Mouse (Mus musculus) liver, embryonic 16.5 days (tissue): ENCODE data around the gene Pknox2. TPM values are rescaled to one million over a fixed set of nuclear protein-coding genes. Genes with fewer than 3 reads are reported as not detected.

Source experiments
- ATAC-seq: fragments of 200-750 bp; cut with Nextera tagmentation; 2 replicates; pipeline ENCODE4 v1.8.0; 2017; ENCODE audit warnings: low read depth, mild to moderate bottlenecking, moderate number of reproducible peaks, moderate library complexity
- H3K27ac ChIP-seq: fragments of 300-500 bp; sonication (generic); 2 replicates; pipeline ENCODE4 v1.5.1; 2014; ENCODE audit warnings: mild to moderate bottlenecking, low read length
- H3K27me3 ChIP-seq: fragments of 300-500 bp; sonication (generic); 2 replicates; pipeline ENCODE4 v1.6.1; 2014; ENCODE audit warnings: low read depth, low read length, mixed read lengths; ENCODE audit not compliant: control insufficient read depth, insufficient read depth
- H3K36me3 ChIP-seq: fragments of 300-500 bp; sonication (generic); 2 replicates; pipeline ENCODE4 v1.6.1; 2014; ENCODE audit warnings: mild to moderate bottlenecking; ENCODE audit not compliant: control insufficient read depth, insufficient read depth
- H3K4me1 ChIP-seq: fragments of 300-500 bp; sonication (generic); 2 replicates; pipeline ENCODE4 v1.6.1; 2014; ENCODE audit warnings: low read depth, low read length, mixed read lengths; ENCODE audit not compliant: control insufficient read depth
- H3K4me2 ChIP-seq: fragments of 300-500 bp; sonication (generic); 2 replicates; pipeline ENCODE4 v1.6.1; 2014; ENCODE audit warnings: low read depth, low read length, mixed read lengths
- H3K4me3 ChIP-seq: fragments of 300-500 bp; sonication (generic); 2 replicates; pipeline ENCODE4 v1.5.1; 2014; ENCODE audit warnings: low read depth, mild to moderate bottlenecking, low read length
- H3K9ac ChIP-seq: fragments of 300-500 bp; sonication (generic); 2 replicates; pipeline ENCODE4 v1.6.1; 2014; ENCODE audit warnings: low read depth, low read length
- H3K9me3 ChIP-seq: fragments of 300-500 bp; sonication (generic); replicated peaks from 2 replicates; pipeline ENCODE4 v1.6.1; 2016; ENCODE audit warnings: low read length; ENCODE audit not compliant: control insufficient read depth
- WGBS: fragments of 180-500 bp; shearing (Covaris S2); extraction: QIAGEN DNeasy Blood & Tissue Kit; methylation state at CpG from one replicate; pipeline ENCODE4 v1.1.7; 2014; ENCODE audit not compliant: insufficient replicate concordance; 5-methylcytosine and 5-hydroxymethylcytosine counted together
- polyA plus RNA-seq: library from polyadenylated mRNA; unstranded; fragments of >200 nt; fragmentation: Nextera tagmentation; extraction: Ambion mirVana; gene quantifications from 2 replicates; pipeline ENCODE4 v1.2.1, GENCODE M21; 2015

The Pknox2 gene
- polyA plus RNA-seq, 1 experiment from 2014 or later, result 0.50 TPM

GRCm38 (mm10) chr9:37034316-37034715 lies 112.9 kb downstream of the Pknox2 start:
- no peak overlapping the region for H3K4me2 ChIP-seq
- no peak for ATAC-seq
- no peaks in the 10 kb centered on the region for H3K36me3 ChIP-seq
- no peaks in the 10 kb centered on the region for H3K4me1 ChIP-seq
- H3K9ac ChIP-seq, result no peak overlapping the region
- no peaks in the 10 kb centered on the region for H3K27me3 ChIP-seq
- no peaks in the 10 kb centered on the region for H3K9me3 ChIP-seq
- no peak overlapping the region for H3K4me3 ChIP-seq
- WGBS, result 66% methylated on average over 1 of the region's 1 CpGs
- H3K27ac ChIP-seq, result no peak overlapping the region

GRCm38 (mm10) chr9:37030347-37031213 lies 116.6 kb downstream of the Pknox2 start:
- Histone ChIP-seq H3K4me1 (no peaks in the 10 kb centered on the region), H3K4me2 (no peak overlapping the region), H3K9me3 (no peaks in the 10 kb centered on the region), H3K9ac (no peak overlapping the region), H3K27me3 (no peaks in the 10 kb centered on the region), H3K36me3 (no peaks in the 10 kb centered on the region), H3K27ac (no peak overlapping the region), H3K4me3 (no peak overlapping the region)
- 48% methylated on average over 9 of the region's 9 CpGs for WGBS
- ATAC-seq, result no peak

GRCm38 (mm10) chr9:37029811-37030346 lies 117.3 kb downstream of the Pknox2 start:
- H3K27me3 ChIP-seq, result no peaks in the 10 kb centered on the region
- H3K36me3 ChIP-seq, result no peaks in the 10 kb centered on the region
- H3K27ac ChIP-seq, result no peak overlapping the region
- no peaks in the 10 kb centered on the region for H3K4me1 ChIP-seq
- no peak overlapping the region for H3K4me3 ChIP-seq
- no peak overlapping the region for H3K4me2 ChIP-seq
- no peak overlapping the region for H3K9ac ChIP-seq
- H3K9me3 ChIP-seq, result no peaks in the 10 kb centered on the region
- ATAC-seq, result no peak
- 57% methylated on average over 3 of the region's 3 CpGs for WGBS

GRCm38 (mm10) chr9:37027825-37028575 lies 119.2 kb downstream of the Pknox2 start:
- Histone ChIP-seq H3K9me3 (no peaks in the 10 kb centered on the region), H3K4me1 (no peaks in the 10 kb centered on the region), H3K36me3 (no peaks in the 10 kb centered on the region), H3K4me2 (no peak overlapping the region), H3K27me3 (no peaks in the 10 kb centered on the region), H3K4me3 (no peak overlapping the region), H3K27ac (no peak overlapping the region), H3K9ac (no peak overlapping the region)
- WGBS, result 60% methylated on average over 7 of the region's 7 CpGs
- ATAC-seq, result no peak

GRCm38 (mm10) chr9:37025913-37026312 lies 121.3 kb downstream of the Pknox2 start:
- no peak for ATAC-seq
- H3K36me3 ChIP-seq, result no peaks in the 10 kb centered on the region
- no peaks in the 10 kb centered on the region for H3K4me1 ChIP-seq
- H3K27ac ChIP-seq, result no peak overlapping the region
- H3K9ac ChIP-seq, result no peak overlapping the region
- H3K4me2 ChIP-seq, result no peak overlapping the region
- H3K9me3 ChIP-seq, result no peaks in the 10 kb centered on the region
- no peaks in the 10 kb centered on the region for H3K27me3 ChIP-seq
- WGBS, result 64% methylated on average over 3 of the region's 3 CpGs
- no peak overlapping the region for H3K4me3 ChIP-seq

GRCm38 (mm10) chr9:37021586-37022230 lies 125.5 kb downstream of the Pknox2 start:
- no peak overlapping the region for H3K4me2 ChIP-seq
- H3K4me1 ChIP-seq, result no peaks in the 10 kb centered on the region
- no peaks in the 10 kb centered on the region for H3K9me3 ChIP-seq
- no peaks in the 10 kb centered on the region for H3K36me3 ChIP-seq
- ATAC-seq, result no peak
- no peak overlapping the region for H3K9ac ChIP-seq
- no peak overlapping the region for H3K27ac ChIP-seq
- H3K4me3 ChIP-seq, result no peak overlapping the region
- WGBS, result 20% methylated on average over 3 of the region's 3 CpGs
- no peaks in the 10 kb centered on the region for H3K27me3 ChIP-seq

GRCm38 (mm10) chr9:37018154-37018553 lies 129.1 kb downstream of the Pknox2 start:
- H3K36me3 ChIP-seq, result no peaks in the 10 kb centered on the region
- WGBS, result 61% methylated on average over 1 of the region's 1 CpGs
- no peaks in the 10 kb centered on the region for H3K4me1 ChIP-seq
- H3K4me2 ChIP-seq, result no peak overlapping the region
- no peaks in the 10 kb centered on the region for H3K27me3 ChIP-seq
- H3K4me3 ChIP-seq, result no peak overlapping the region
- H3K9me3 ChIP-seq, result no peaks in the 10 kb centered on the region
- no peak overlapping the region for H3K9ac ChIP-seq
- no peak overlapping the region for H3K27ac ChIP-seq
- no peak for ATAC-seq

GRCm38 (mm10) chr9:37017169-37017568 lies 130.0 kb downstream of the Pknox2 start:
- Histone ChIP-seq H3K36me3 (no peaks in the 10 kb centered on the region), H3K9me3 (no peaks in the 10 kb centered on the region), H3K4me1 (no peaks in the 10 kb centered on the region), H3K9ac (no peak overlapping the region), H3K27me3 (no peaks in the 10 kb centered on the region), H3K27ac (no peak overlapping the region), H3K4me2 (no peak overlapping the region), H3K4me3 (no peak overlapping the region)
- no peak for ATAC-seq
- 56% methylated on average over 7 of the region's 7 CpGs for WGBS
